Mouse (Mus musculus): ENCODE data around the gene Vps35l. TPM values are rescaled to one million over a fixed set of nuclear protein-coding genes. Genes with fewer than 3 reads are reported as not detected.

Vps35l gene
- polyA plus RNA-seq, 1 experiment, result 68.8 TPM

- no peak for DNase-seq (ENCODE audit: extremely low spot score in 1 of 2, low spot score in 1 of 2)
Measured at GRCm38 (mm10) chr7:118855877-118856304, 115.9 kb downstream of the Vps35l start, which contains the start of gene Knop1. TSS of gene Knop1 (minus strand) at chr7:118856254.

- no peak for DNase-seq (ENCODE audit: extremely low spot score in 1 of 2, low spot score in 1 of 2)
Measured at GRCm38 (mm10) chr7:118858640-118859039, 118.6 kb downstream of the Vps35l start.

GRCm38 (mm10) chr7:118865362-118865761 is 125.3 kb downstream of the Vps35l start:
- no peak for DNase-seq (ENCODE audit: extremely low spot score in 1 of 2, low spot score in 1 of 2)

- DNase-seq (ENCODE audit: extremely low spot score in 1 of 2, low spot score in 1 of 2), result no peak
Measured at GRCm38 (mm10) chr7:118879466-118880029, 139.5 kb downstream of the Vps35l start.

- DNase-seq (ENCODE audit: extremely low spot score in 1 of 2, low spot score in 1 of 2), result no peak
Measured at GRCm38 (mm10) chr7:118883957-118884356, 143.9 kb downstream of the Vps35l start.

GRCm38 (mm10) chr7:118884969-118885368 is 144.9 kb downstream of the Vps35l start:
- DNase-seq (ENCODE audit: extremely low spot score in 1 of 2, low spot score in 1 of 2), result peak in 1 of 2 experiments; percentile 20

- DNase-seq (ENCODE audit: extremely low spot score in 1 of 2, low spot score in 1 of 2), result no peak
Measured at GRCm38 (mm10) chr7:118887303-118888055, 147.5 kb downstream of the Vps35l start.

- DNase-seq (ENCODE audit: extremely low spot score in 1 of 2, low spot score in 1 of 2), result no peak
Measured at GRCm38 (mm10) chr7:118889046-118889680, 149.1 kb downstream of the Vps35l start.

Other genes with a start within 250 kb of the Vps35l start
- 2.5 and 3.1 TPM in 2 replicates for gene Itpripl2, start 248.3 kb upstream of the Vps35l start, polyA plus RNA-seq (2012; rRNA removed)
- 68.3 and 72.1 TPM in 2 replicates for gene Coq7, start 206.9 kb upstream of the Vps35l start, polyA plus RNA-seq (2012; rRNA removed)
- gene Tmc7, start 155.5 kb upstream of the Vps35l start, polyA plus RNA-seq (2012; rRNA removed), result 12.5 and 13.4 TPM in 2 replicates
- 0.10 and 0.13 TPM in 2 replicates for gene Tmc5, start 142.9 kb upstream of the Vps35l start, polyA plus RNA-seq (2012; rRNA removed)
- gene Gde1, start 34.4 kb upstream of the Vps35l start, polyA plus RNA-seq (2012; rRNA removed), result 371 and 372 TPM in 2 replicates
- gene Ccp110, start 27.7 kb upstream of the Vps35l start, polyA plus RNA-seq (2012; rRNA removed), result 41.8 and 44.2 TPM in 2 replicates
- gene Iqck, start 115.5 kb downstream of the Vps35l start, polyA plus RNA-seq (2012; rRNA removed), result 9.1 and 10.0 TPM in 2 replicates
- 17.5 and 17.8 TPM in 2 replicates for gene Knop1, start 116.0 kb downstream of the Vps35l start, polyA plus RNA-seq (2012; rRNA removed)

All from frontal cortex, adult 2 months (tissue).